Mouse (Mus musculus): ENCODE measurements at regions not wholly inside any gene's neighbourhood (a gene's known extent, or its start where the extent isn't known, plus 50 kb on each side); places are given as distances from the start of the nearest gene placed in this dataset.

DNA sequence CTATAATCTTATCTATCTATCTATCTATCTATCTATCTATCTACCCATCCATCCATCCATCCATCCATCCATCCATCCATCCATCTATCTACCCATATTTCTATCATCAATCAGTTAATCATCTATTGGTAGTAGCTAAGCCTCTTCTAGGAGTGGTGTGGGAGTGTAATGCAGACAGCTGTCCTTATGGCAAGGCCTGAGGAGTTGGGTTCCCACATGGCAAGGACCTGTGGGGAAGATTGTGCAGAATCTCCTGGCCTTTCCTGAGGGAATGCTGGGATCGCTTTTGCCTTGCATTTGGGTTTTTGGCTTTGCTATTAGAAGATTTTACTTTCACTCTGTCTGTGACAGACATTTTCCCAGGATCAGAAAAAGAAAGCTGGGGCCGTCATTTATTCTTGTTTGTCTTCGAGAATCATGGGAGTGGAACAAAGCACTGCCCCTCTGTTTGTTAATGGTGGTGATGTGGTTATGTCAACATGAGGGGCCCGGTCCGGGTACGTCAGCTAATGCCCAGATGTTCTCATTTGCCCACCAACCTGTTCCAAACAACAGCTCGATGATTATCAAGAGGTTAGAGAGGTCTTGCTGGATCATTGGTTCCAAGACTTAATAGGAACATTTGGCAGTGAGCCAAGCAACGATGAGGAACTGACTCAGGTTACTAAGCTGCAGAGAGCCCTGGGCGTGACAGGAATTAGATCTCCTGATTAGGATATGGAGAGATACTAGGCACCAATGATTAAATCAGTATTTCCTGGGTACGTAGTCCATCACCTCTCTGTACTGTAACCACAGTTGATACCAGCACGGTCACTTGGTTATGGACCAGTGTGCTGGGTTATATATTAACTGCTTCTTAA, 249.0 kb upstream of the Dusp10 start:
- no peak overlapping the region for H3K9ac ChIP-seq (ENCODE audit: insufficient read depth, low read depth, low read length, poor library complexity, severe bottlenecking)
- DNase-seq (ENCODE audit: low read depth, low spot score), result no peak
- no peaks in the 10 kb centered on the region for H3K36me3 ChIP-seq (ENCODE audit: control insufficient read depth, insufficient read depth, low read length, poor library complexity, severe bottlenecking)
- no peak overlapping the region for H3K27ac ChIP-seq (ENCODE audit: insufficient read depth, low read depth, low read length, poor library complexity, severe bottlenecking)
- no peak overlapping the region for H3K4me3 ChIP-seq (ENCODE audit: insufficient read depth in 1 of 2, low read depth in 1 of 2, low read length in 2 of 2, poor library complexity in 1 of 2, severe bottlenecking in 1 of 2)
- no peak for TF ChIP-seq MAFK (IDR thresholded peaks at IDR 0.05; ENCODE audit: insufficient read depth, low read depth, low read length)
- TF ChIP-seq HCFC1 (IDR thresholded peaks at IDR 0.05; ENCODE audit: borderline replicate concordance, insufficient read depth, low read length), result no peak
- no peak for TF ChIP-seq ZNF384 (IDR thresholded peaks at IDR 0.05; ENCODE audit: low read depth, low read length)
- no peak for TF ChIP-seq CHD2 (IDR thresholded peaks at IDR 0.05; ENCODE audit: low read depth, low read length)
- TF ChIP-seq ZC3H11A (IDR thresholded peaks at IDR 0.05; ENCODE audit: borderline replicate concordance, low read depth, low read length), result no peak
- H3K4me1 ChIP-seq (ENCODE audit: control insufficient read depth in 2 of 2, insufficient read depth in 2 of 2, low read length in 2 of 2, poor library complexity in 1 of 2), result no peaks in the 10 kb centered on the region
- in situ Hi-C loops (cut with MboI; ENCODE audit: low sequenced_read_pairs in 2 of 2, unreplicated experiment in 2 of 2), result no loop called here
- no peaks in the 10 kb centered on the region for H3K9me3 ChIP-seq (ENCODE audit: control insufficient read depth, insufficient read depth, low read depth, low read length)

DNA sequence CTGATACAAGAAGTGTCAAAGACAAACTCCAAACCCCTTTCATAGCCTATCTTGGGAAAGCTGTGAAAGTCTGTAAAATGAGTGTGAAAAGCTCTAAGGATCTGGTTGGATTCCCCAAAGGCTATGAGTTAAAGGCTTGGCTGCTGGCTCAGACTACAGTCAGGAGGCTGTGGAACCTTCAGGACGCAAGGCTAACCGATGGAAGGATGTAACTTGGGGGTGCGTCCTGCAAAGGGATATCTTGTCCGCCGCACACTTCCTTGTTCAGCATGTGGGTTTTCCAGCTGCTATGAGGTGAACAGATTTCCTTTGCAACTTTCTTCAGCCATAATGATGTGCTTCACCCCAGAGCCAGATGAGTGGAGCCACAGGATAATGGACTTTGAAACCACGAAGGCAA, 240.3 kb upstream of the Dusp10 start:
- no peak overlapping the region for H3K4me3 ChIP-seq (ENCODE audit: insufficient read depth in 1 of 2, low read depth in 1 of 2, low read length in 2 of 2, poor library complexity in 1 of 2, severe bottlenecking in 1 of 2)
- in situ Hi-C loops (cut with MboI; ENCODE audit: low sequenced_read_pairs in 2 of 2, unreplicated experiment in 2 of 2), result no loop called here
- no peak overlapping the region for H3K9ac ChIP-seq (ENCODE audit: insufficient read depth, low read depth, low read length, poor library complexity, severe bottlenecking)
- H3K9me3 ChIP-seq (ENCODE audit: control insufficient read depth, insufficient read depth, low read depth, low read length), result no peaks in the 10 kb centered on the region
- no peaks in the 10 kb centered on the region for H3K36me3 ChIP-seq (ENCODE audit: control insufficient read depth, insufficient read depth, low read length, poor library complexity, severe bottlenecking)
- H3K4me1 ChIP-seq (ENCODE audit: control insufficient read depth in 2 of 2, insufficient read depth in 2 of 2, low read length in 2 of 2, poor library complexity in 1 of 2), result no peaks in the 10 kb centered on the region
- TF ChIP-seq ZC3H11A (IDR thresholded peaks at IDR 0.05; ENCODE audit: borderline replicate concordance, low read depth, low read length) (no peak), HCFC1 (IDR thresholded peaks at IDR 0.05; ENCODE audit: borderline replicate concordance, insufficient read depth, low read length) (no peak), MAFK (IDR thresholded peaks at IDR 0.05; ENCODE audit: insufficient read depth, low read depth, low read length) (no peak), CHD2 (IDR thresholded peaks at IDR 0.05; ENCODE audit: low read depth, low read length) (no peak), ZNF384 (IDR thresholded peaks at IDR 0.05; ENCODE audit: low read depth, low read length) (no peak)
- no peak for DNase-seq (ENCODE audit: low read depth, low spot score)
- no peak overlapping the region for H3K27ac ChIP-seq (ENCODE audit: insufficient read depth, low read depth, low read length, poor library complexity, severe bottlenecking)

DNA sequence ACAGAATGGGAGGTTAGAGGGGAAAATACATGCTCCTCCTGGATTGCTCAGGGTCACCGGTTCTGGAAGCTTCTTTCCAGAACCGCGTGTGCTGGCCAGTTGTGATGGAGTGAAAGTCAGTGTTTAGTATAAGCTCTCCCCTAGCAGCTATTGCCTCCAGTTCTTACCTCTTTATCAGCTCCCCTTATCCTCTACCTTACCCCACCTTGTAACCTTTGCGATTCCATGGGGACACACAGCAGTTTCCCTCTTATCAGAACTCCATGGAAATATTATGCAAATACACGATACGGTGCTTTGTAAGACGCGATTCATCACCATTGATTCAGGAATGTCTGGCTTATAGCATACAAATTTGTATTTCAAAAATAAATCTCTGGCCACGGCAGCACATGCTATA, 232.9 kb upstream of the Dusp10 start:
- DNase-seq (ENCODE audit: low read depth, low spot score), result no peak
- no peak for TF ChIP-seq HCFC1 (IDR thresholded peaks at IDR 0.05; ENCODE audit: borderline replicate concordance, insufficient read depth, low read length)
- TF ChIP-seq CHD2 (IDR thresholded peaks at IDR 0.05; ENCODE audit: low read depth, low read length), result no peak
- no peak for TF ChIP-seq ZC3H11A (IDR thresholded peaks at IDR 0.05; ENCODE audit: borderline replicate concordance, low read depth, low read length)
- TF ChIP-seq MAFK (IDR thresholded peaks at IDR 0.05; ENCODE audit: insufficient read depth, low read depth, low read length), result no peak
- TF ChIP-seq ZNF384 (IDR thresholded peaks at IDR 0.05; ENCODE audit: low read depth, low read length), result no peak
- no peaks in the 10 kb centered on the region for H3K36me3 ChIP-seq (ENCODE audit: control insufficient read depth, insufficient read depth, low read length, poor library complexity, severe bottlenecking)
- H3K9me3 ChIP-seq (ENCODE audit: control insufficient read depth, insufficient read depth, low read depth, low read length), result no peaks in the 10 kb centered on the region
- no peak overlapping the region for H3K9ac ChIP-seq (ENCODE audit: insufficient read depth, low read depth, low read length, poor library complexity, severe bottlenecking)
- no peaks in the 10 kb centered on the region for H3K4me1 ChIP-seq (ENCODE audit: control insufficient read depth in 2 of 2, insufficient read depth in 2 of 2, low read length in 2 of 2, poor library complexity in 1 of 2)
- in situ Hi-C loops (cut with MboI; ENCODE audit: low sequenced_read_pairs in 2 of 2, unreplicated experiment in 2 of 2), result no loop called here
- no peak overlapping the region for H3K27ac ChIP-seq (ENCODE audit: insufficient read depth, low read depth, low read length, poor library complexity, severe bottlenecking)
- H3K4me3 ChIP-seq (ENCODE audit: insufficient read depth in 1 of 2, low read depth in 1 of 2, low read length in 2 of 2, poor library complexity in 1 of 2, severe bottlenecking in 1 of 2), result no peak overlapping the region

DNA sequence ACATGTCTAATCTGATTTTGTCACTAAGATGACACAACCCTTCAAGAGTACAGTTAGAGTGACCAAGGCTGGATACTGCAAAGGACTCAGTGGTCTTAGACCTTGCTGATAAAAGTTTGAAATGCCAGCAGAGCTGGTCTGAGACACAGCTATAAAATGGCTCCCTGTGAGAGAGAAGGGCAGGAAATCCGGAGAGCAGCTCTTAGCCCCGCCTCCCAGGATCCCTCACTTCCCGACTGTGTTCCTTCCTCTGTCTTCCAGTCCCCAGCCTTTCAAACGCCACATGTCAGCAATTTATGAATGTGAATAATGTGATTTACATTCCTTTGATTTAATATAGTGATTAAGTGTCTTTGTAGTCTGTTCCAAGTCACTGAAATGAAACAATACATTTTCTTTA, 232.3 kb upstream of the Dusp10 start:
- no peak for TF ChIP-seq ZC3H11A (IDR thresholded peaks at IDR 0.05; ENCODE audit: borderline replicate concordance, low read depth, low read length)
- TF ChIP-seq ZNF384 (IDR thresholded peaks at IDR 0.05; ENCODE audit: low read depth, low read length), result no peak
- no peak for TF ChIP-seq HCFC1 (IDR thresholded peaks at IDR 0.05; ENCODE audit: borderline replicate concordance, insufficient read depth, low read length)
- no peak for TF ChIP-seq MAFK (IDR thresholded peaks at IDR 0.05; ENCODE audit: insufficient read depth, low read depth, low read length)
- TF ChIP-seq CHD2 (IDR thresholded peaks at IDR 0.05; ENCODE audit: low read depth, low read length), result no peak

More for the DNA sequence above, 232.3 kb upstream of the Dusp10 start:
- no peak for DNase-seq (ENCODE audit: low read depth, low spot score)
- in situ Hi-C loops (cut with MboI; ENCODE audit: low sequenced_read_pairs in 2 of 2, unreplicated experiment in 2 of 2), result no loop called here
- Histone ChIP-seq H3K36me3 (ENCODE audit: control insufficient read depth, insufficient read depth, low read length, poor library complexity, severe bottlenecking) (no peaks in the 10 kb centered on the region), H3K27ac (ENCODE audit: insufficient read depth, low read depth, low read length, poor library complexity, severe bottlenecking) (no peak overlapping the region), H3K4me1 (ENCODE audit: control insufficient read depth in 2 of 2, insufficient read depth in 2 of 2, low read length in 2 of 2, poor library complexity in 1 of 2) (no peaks in the 10 kb centered on the region), H3K9ac (ENCODE audit: insufficient read depth, low read depth, low read length, poor library complexity, severe bottlenecking) (no peak overlapping the region), H3K9me3 (ENCODE audit: control insufficient read depth, insufficient read depth, low read depth, low read length) (no peaks in the 10 kb centered on the region), H3K4me3 (ENCODE audit: insufficient read depth in 1 of 2, low read depth in 1 of 2, low read length in 2 of 2, poor library complexity in 1 of 2, severe bottlenecking in 1 of 2) (no peak overlapping the region)

Data from ES-E14 (cell line).